Mouse (Mus musculus) hindbrain, postnatal 0 days (tissue): ENCODE measurements around the gene Nr4a1. TPM values are rescaled to one million over a fixed set of nuclear protein-coding genes. Genes with fewer than 3 reads are reported as not detected.

ENCODE experiments used
- ATAC-seq: fragments of 200-750 bp; cut with Nextera tagmentation; 2 replicates; pipeline ENCODE4 v1.8.0; 2017; ENCODE audit warnings: mild to moderate bottlenecking, moderate TSS enrichment, moderate library complexity
- DNase-seq: peaks from one replicate; pipeline ENCODE4 v3.0.0-alpha.2; 2015; ENCODE audit warnings: low spot score
- H3K27ac ChIP-seq: fragments of 300-500 bp; sonication (generic); 2 replicates; pipeline ENCODE4 v1.5.1; 2014; ENCODE audit warnings: mild to moderate bottlenecking
- H3K27me3 ChIP-seq: fragments of 300-500 bp; sonication (generic); 2 replicates; pipeline ENCODE4 v1.6.1; 2014; ENCODE audit warnings: low read length, mixed read lengths; ENCODE audit not compliant: insufficient read depth
- H3K36me3 ChIP-seq: fragments of 300-500 bp; sonication (generic); 2 replicates; pipeline ENCODE4 v1.6.1; 2014; ENCODE audit warnings: low read length, mixed read lengths; ENCODE audit not compliant: insufficient read depth
- H3K4me1 ChIP-seq: fragments of 300-500 bp; sonication (generic); 2 replicates; pipeline ENCODE4 v1.6.1; 2014; ENCODE audit warnings: antibody characterized with exemption, low read length, mixed read lengths; ENCODE audit not compliant: insufficient read depth
- H3K4me2 ChIP-seq: fragments of 300-500 bp; sonication (generic); 2 replicates; pipeline ENCODE4 v1.6.1; 2014; ENCODE audit warnings: low read depth, mild to moderate bottlenecking, low read length, moderate library complexity, mixed read lengths
- H3K4me3 ChIP-seq: fragments of 300-500 bp; sonication (generic); 2 replicates; pipeline ENCODE4 v1.5.1; 2014; ENCODE audit warnings: low read length
- H3K9ac ChIP-seq: fragments of 300-500 bp; sonication (generic); replicated peaks from 2 replicates; pipeline ENCODE4 v1.6.1; 2014; ENCODE audit warnings: mild to moderate bottlenecking, low read length, moderate library complexity, mixed read lengths
- H3K9me3 ChIP-seq: fragments of 300-500 bp; sonication (generic); 2 replicates; pipeline ENCODE4 v1.6.1; 2016; ENCODE audit warnings: low read length, mixed read lengths
- CTCF ChIP-seq: IDR thresholded peaks from 2 replicates; pipeline ENCODE4 v1.5.1; 2016; ENCODE audit warnings: antibody characterized with exemption, control low read depth, low read depth
- whole genome bisulfite sequencing: fragments of 180-500 bp; shearing (Covaris S2); extraction: QIAGEN DNeasy Blood & Tissue Kit; methylation state at CpG from one replicate; pipeline ENCODE4 v1.1.7; 2014; 5-methylcytosine and 5-hydroxymethylcytosine counted together
- polyA plus RNA-seq: library from polyadenylated mRNA; unstranded; fragments of >200 nt; fragmentation: Nextera tagmentation; extraction: Ambion mirVana; gene quantifications from 2 replicates; pipeline ENCODE4 v1.2.1, GENCODE M21; 2015
- total RNA-seq: library from RNA; depleted of rRNA; stranded (reverse); fragments of >200 nt; gene quantifications from 2 replicates; pipeline ENCODE4 v1.2.3, GENCODE M21; 2014

Gene Nr4a1
- total and polyA plus RNA-seq, 2 experiments from 2014 or later, result 6.5 to 10.3 TPM

DNA sequence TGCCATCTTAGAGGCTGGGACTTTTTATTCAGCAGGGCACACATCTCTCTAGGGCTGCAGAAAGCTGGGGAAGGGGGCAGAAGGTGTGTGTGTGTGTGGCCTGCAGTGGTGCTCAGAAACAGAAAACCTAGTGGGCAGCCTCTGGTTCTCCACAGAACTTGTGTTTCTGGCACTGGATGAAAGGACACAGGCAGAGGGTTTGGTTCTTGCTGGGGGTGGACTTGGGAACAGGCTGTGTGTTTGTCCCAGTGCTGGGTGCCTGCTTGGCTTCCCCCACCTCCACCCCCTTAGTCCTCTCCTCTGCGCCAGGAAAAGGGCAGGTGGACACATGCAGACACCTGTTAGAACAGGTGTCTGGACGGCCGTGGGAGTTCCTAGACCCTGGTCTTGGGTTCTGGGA lies 17.0 kb downstream of the Nr4a1 start:
- no peak for TF ChIP-seq CTCF
- H3K36me3 ChIP-seq, result peaks cover 16% of the 10 kb centered on the region; the same call in 1 of the 2 replicates
- no peak overlapping the region for H3K9ac ChIP-seq
- H3K9me3 ChIP-seq, result no peaks in the 10 kb centered on the region
- WGBS, result 77% methylated on average over 3 of the region's 3 CpGs
- no peak overlapping the region for H3K4me2 ChIP-seq
- no peak overlapping the region for H3K27ac ChIP-seq
- H3K4me1 ChIP-seq, result peaks cover 8% of the 10 kb centered on the region
- no peak overlapping the region for H3K4me3 ChIP-seq
- DNase-seq (no peak), ATAC-seq (no peak)
- H3K27me3 ChIP-seq, result no peaks in the 10 kb centered on the region

DNA sequence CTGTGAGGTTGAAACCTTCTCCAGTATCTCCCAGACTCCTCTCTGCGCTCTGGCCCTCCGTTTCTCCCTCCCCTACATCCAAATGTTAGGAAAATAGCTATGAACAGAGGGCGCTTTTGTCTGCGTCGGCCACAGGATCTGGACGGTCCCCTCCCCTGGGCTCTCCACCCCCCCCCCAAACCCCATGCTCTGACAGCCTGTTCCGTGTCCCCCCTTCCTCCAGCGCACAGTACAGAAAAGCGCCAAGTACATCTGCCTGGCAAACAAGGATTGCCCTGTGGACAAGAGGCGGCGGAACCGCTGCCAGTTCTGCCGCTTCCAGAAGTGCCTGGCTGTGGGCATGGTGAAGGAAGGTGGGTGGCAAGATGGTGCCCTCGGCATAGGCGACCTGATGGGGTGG lies 17.4 kb downstream of the Nr4a1 start:
- no peak overlapping the region for H3K4me2 ChIP-seq

DNA sequence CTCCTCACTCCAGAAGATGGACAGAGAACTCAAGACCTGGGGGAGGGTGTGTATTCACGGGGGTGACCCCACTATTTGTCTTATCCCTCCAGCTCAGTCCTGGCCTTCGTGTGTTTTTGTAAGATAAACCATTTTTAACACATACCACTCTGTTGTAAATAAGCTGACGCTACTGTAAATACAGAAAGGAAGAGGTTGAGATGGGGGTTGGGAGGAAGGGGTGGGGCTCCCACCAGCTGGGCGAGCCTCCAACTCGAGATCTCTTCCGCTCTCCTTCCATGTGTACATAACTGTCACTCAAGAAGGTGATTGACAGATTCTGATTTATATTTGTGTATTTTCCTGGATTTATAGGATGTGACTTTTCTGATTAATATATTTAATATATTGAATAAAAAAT lies 20.3 kb downstream of the Nr4a1 start:
- Histone ChIP-seq H3K27ac (no peak overlapping the region), H3K9me3 (no peaks in the 10 kb centered on the region), H3K36me3 (peaks cover 16% of the 10 kb centered on the region; the same call in 1 of the 2 replicates), H3K27me3 (no peaks in the 10 kb centered on the region), H3K4me3 (no peak overlapping the region), H3K4me1 (no peaks in the 10 kb centered on the region), H3K9ac (no peak overlapping the region), H3K4me2 (no peak overlapping the region)
- WGBS, result 78% methylated on average over 6 of the region's 6 CpGs
- no peak for ATAC-seq
- no peak for DNase-seq
- no peak for TF ChIP-seq CTCF

More for the DNA sequence above, 17.4 kb downstream of the Nr4a1 start:
- DNase-seq (peak; percentile 18), ATAC-seq (peak; percentile 50)
- no peak overlapping the region for H3K4me3 ChIP-seq
- WGBS, result 76% methylated on average over 15 of the region's 15 CpGs
- H3K36me3 ChIP-seq, result peaks cover 16% of the 10 kb centered on the region; the same call in 1 of the 2 replicates
- H3K4me1 ChIP-seq, result 0 out of 2 replicates have a peak, but pooled peaks cover 6% of the 10 kb centered on the region
- no peaks in the 10 kb centered on the region for H3K27me3 ChIP-seq
- TF ChIP-seq CTCF, result no peak
- H3K9me3 ChIP-seq, result no peaks in the 10 kb centered on the region
- H3K9ac ChIP-seq, result no peak overlapping the region
- H3K27ac ChIP-seq, result no peak overlapping the region

DNA sequence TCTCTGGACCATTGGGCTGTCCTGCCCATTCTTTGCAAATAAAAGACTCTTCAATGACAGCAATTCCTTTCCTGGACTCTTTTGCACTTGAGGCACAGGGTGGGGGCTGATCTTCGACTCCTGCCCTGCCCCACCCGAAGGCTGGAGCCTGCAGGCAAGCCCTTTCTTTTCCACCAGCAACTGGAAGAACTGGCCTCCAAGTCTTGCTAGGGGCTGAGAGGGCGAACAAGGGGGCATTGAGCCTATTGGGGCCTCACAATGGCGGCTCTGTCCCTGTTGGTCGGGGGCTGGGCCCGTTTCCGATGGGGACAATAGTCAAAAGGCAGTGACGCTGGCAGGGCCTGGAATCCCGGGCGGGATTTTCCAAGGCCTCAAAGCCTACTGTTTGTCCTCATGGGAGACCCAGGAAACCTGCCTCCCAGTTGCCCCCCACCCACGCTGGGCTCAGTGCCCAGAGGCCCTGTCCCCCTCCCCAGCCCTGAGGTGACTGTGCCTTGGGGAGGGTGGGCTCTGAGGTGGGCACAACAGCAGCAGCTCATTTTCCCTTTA lies 23.4 kb downstream of the Nr4a1 start:
- no peaks in the 10 kb centered on the region for H3K9me3 ChIP-seq
- peak overlapping the region; percentile 54; the same call in 1 of the 2 replicates for H3K27ac ChIP-seq
- H3K9ac ChIP-seq, result no peak overlapping the region
- no peaks in the 10 kb centered on the region for H3K4me1 ChIP-seq
- DNase-seq (peak; percentile 65), ATAC-seq (peak; percentile 83)
- WGBS, result 17% methylated on average over 11 of the region's 11 CpGs
- no peak overlapping the region for H3K4me3 ChIP-seq
- TF ChIP-seq CTCF, result no peak
- H3K4me2 ChIP-seq, result no peak overlapping the region
- H3K36me3 ChIP-seq, result peaks cover 16% of the 10 kb centered on the region; the same call in 1 of the 2 replicates
- H3K27me3 ChIP-seq, result no peaks in the 10 kb centered on the region

DNA sequence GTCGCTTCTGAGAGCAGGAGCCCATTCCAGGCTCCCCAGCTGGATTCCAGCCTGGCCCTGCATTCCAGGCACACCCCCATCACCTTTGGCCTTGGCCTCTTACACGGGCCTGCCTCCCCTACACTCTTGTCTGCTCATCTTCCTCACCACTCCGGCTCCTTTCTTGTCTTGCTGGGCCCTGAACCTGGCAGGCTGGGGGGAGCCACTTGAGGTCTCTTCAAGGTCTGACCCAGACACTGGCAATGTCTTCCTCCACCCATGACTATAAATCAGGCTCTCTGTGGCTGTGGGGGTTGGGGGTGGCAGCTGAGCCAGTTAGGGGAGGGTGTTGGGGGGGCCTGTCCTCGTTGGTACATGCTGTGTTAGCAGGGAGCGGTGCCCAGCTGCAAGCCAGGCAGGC lies 24.5 kb downstream of the Nr4a1 start:
- DNase-seq, result no peak
- Histone ChIP-seq H3K4me3 (no peak overlapping the region), H3K27me3 (no peaks in the 10 kb centered on the region), H3K4me1 (no peaks in the 10 kb centered on the region), H3K36me3 (0 out of 2 replicates have a peak, but pooled peaks cover 5% of the 10 kb centered on the region), H3K9ac (no peak overlapping the region), H3K4me2 (no peak overlapping the region), H3K9me3 (no peaks in the 10 kb centered on the region), H3K27ac (no peak overlapping the region; the same call in 1 of the 2 replicates)
- ATAC-seq, result no peak
- no peak for TF ChIP-seq CTCF
- 48% methylated on average over 5 of the region's 5 CpGs for WGBS

DNA sequence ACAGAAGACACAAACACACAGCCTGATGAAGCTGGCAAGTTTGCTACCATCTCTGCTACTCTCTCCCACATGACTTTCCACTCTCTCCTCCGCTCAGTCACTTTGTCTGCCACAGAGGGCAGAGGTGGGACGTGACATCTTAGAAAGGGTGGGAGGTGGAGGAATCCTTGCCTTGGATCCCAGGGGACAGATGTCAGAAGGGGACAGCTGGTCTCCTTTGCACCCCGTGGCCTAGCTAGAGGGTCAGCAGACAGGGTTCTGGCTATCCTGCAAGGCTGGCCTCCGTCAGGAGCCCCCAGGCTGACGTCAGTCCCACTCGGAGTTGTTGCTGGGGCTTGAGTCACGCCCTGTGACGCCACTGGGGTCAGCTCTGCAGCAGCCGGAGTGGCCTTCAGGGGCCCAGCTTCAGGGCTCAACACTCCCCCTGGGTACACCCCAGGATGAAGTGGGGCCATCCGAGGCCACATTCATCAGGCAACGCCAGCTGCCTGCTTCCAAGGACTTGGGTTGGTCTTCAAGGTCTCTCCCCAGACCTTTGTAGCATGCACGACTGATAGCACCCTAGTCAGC lies 25.4 kb downstream of the Nr4a1 start:
- no peak for DNase-seq
- no peaks in the 10 kb centered on the region for H3K27me3 ChIP-seq
- TF ChIP-seq CTCF, result no peak
- H3K4me3 ChIP-seq, result no peak overlapping the region
- H3K9ac ChIP-seq, result no peak overlapping the region
- no peaks in the 10 kb centered on the region for H3K4me1 ChIP-seq
- WGBS, result 67% methylated on average over 12 of the region's 12 CpGs
- no peak overlapping the region for H3K4me2 ChIP-seq
- H3K9me3 ChIP-seq, result no peaks in the 10 kb centered on the region
- ATAC-seq, result no peak
- H3K27ac ChIP-seq, result no peak overlapping the region
- no peaks in the 10 kb centered on the region for H3K36me3 ChIP-seq

DNA sequence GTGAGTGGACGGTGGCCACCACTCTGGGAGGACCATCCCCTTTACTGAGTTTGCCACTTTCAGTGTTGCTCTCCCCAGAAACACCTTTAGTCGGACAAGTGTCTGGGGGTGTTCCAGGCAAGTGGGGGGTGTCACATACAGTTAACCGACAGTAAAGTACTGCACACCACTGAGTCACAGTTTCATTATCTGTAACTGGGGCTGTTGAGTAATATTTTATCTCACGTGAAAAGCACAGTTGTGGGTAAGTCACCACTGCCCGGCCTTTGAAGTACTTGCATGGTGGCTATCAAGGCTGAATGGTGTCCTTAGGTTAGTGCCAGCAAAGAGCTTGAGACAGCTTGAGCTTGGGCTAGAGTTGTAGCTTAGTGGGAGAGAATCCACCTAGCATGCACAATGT lies 28.4 kb downstream of the Nr4a1 start:
- no peak overlapping the region for H3K9ac ChIP-seq
- no peak overlapping the region for H3K27ac ChIP-seq
- ATAC-seq, result no peak
- no peak overlapping the region for H3K4me2 ChIP-seq
- no peak for TF ChIP-seq CTCF
- peaks cover 8% of the 10 kb centered on the region; the same call in 1 of the 2 replicates for H3K36me3 ChIP-seq
- DNase-seq, result no peak
- H3K27me3 ChIP-seq, result no peaks in the 10 kb centered on the region
- H3K4me3 ChIP-seq, result no peak overlapping the region
- no peaks in the 10 kb centered on the region for H3K4me1 ChIP-seq
- 83% methylated on average over 5 of the region's 5 CpGs for WGBS
- H3K9me3 ChIP-seq, result no peaks in the 10 kb centered on the region
